Mouse (Mus musculus): ENCODE measurements around the gene Rtf2.
A peak's percentile ranks its signal among the peaks of the same experiment; 100 is the strongest.

Rtf2 gene

DNA sequence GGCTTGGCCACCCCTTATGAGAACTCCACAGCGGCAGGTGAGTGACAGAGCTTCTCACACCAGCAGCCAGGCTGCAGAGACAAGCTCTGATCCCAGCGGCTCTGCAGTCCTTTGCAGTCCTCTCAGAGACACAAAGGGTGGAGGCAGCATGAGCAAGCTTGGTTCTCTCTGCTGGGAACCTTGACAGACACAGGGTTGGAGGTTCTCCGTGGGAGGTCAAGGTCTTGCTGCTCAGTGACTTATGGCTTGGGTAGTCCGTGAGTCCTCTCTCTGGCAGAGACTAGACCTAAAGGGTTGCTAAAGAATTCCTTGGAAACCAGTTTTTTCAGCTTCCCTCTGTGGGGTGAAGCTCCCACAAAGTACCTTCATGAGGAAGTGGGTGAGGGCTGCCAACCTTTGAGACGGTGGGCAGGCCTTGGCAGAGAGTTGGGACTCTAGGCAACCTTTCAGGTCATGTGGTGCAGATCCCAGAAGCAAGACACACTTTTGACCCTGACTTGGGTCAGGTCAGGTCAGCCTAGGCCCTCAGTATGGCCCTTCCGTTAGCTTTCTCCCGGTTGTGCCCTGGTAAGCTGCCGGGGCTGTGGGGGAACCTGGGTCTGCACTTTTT, 56.5 kb downstream of the Rtf2 start:
- no peak for DNase-seq

DNA sequence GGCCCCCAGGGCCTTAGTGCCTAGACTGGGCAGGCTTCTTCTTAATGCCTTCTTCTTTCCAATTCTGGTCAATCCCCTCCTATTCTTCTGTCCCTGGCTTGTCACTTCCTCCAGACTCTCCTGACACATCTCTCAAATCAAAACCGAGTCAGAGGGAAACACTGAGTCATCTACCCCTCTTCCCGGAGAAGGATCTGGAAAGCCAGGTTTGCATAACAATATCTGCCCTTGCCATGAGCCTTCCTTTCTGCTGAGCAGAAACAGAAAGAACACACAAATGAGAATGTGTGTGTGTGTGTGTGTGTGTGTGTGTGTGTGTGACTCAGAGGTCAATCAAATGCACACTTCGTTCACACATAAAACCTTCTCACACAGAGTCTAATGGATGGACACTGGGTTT, 58.5 kb downstream of the Rtf2 start:
- DNase-seq: no peak

DNA sequence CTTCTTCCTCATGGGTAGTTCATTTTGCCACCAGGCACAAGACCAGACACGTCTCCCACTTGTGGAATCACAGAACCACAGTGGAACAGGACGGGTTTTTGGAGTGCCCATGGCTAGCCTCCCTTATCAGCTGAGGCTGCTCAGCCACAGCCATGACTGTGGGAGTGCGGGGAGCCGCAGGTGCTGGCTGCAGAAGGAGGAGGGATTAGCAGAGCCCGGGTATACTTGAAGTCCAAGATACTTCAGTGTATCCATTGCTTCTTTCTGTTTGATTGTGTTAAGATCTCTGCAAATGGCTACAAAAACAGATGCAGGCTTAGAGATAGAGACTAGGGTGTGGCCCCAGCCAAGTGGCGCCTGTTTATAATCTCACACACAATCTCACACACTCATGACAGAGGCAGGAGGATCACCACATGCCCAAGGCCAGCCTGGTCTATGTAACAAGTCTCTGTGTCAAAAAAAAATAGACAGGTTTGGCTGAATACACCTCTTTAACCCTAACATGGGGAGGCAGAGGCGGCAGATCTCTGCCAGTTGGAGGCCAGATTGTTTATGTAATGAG, 60.5 kb downstream of the Rtf2 start:
- DNase-seq: peak; percentile 29

DNA sequence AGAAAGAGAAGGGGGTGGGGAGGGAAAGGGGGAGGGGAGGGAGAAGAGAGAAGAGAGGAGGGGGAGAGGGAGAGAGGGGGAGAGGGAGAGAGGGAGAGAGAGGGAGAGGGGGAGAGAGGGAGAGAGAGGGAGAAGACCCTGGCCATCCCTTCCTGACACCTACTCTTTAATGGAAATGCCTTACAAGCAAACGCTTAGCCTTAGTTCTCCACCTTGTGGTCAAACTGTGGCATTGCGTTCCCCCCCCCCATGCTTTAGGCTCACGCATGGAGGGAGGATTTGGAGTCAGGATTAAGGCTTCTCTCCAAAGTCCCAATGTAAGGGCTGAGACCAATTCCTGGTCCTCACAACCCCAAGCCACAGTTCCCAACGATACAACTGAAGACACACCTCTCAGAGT, 61.0 kb downstream of the Rtf2 start:
- DNase-seq: peak; percentile 52

DNA sequence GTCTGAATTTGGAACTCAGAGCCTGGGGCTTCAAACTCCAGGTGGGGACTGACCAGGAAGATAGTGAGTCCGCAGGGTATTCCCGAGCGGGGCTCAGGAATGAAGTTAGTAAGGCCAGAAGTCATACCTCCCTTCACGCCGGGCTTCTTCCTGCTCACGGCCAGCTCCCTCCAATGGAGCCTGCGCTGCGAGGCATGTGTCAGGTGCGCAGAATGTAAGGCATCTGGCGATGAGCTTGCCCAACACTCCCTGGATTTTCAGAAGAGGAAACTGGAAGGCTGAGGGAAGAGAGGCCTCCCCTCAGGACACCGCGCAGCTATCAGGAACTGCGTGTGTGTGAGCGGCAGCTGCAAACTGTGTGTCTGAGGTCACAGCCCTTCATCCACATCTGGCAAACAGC, 61.8 kb downstream of the Rtf2 start:
- DNase-seq: no peak

DNA sequence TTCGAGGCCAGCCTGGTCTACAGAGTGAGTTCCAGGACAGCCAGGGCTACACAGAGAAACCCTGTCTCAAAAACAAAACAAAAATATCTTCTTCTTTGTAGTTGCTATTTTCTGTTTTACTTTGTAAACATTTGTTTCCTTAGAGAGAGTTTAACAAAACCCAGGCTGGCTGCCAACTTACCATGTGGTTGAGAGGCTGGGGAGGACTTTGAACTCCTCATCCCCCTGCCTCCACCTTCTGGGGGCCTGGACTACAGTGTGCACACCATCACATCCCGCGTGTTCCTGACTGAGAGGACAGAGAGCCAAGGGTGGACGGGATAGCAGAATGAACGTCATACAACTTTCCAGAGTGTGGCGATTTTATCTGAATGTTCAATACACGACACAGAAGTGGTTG, 65.8 kb downstream of the Rtf2 start:
- DNase-seq: no peak

DNA sequence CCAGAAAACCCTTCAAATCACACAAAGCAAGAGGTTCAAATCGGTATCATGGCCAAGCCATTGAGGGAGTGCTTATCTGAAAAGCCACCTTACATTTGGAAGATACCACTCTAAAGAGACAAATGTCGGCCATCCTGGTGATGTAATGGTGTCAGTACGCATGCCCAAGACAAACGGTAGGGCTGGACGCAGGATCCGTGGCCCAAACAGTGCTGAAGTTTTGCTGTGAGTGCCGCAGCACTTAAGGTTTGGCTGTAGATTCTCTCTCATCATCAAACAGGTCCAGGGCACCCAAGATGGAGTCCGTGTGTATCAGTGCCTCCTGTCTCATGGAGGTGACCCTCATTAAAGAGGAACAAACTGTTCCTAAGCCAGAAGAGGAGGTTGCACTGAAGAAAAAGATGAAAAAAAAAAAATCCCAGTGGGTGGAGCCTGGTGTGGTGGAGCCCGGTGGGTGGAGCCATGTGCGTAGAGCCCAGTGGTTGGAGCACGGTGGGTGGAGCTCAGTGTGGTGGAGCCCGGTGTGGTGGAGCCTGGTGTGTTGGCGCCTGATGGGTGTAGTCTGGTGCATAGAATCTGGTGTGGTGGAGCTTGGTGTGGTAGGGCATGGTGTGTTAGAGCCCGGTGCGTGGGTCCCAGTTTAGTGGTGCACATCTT, 69.8 kb downstream of the Rtf2 start:
- DNase-seq: no peak

DNA sequence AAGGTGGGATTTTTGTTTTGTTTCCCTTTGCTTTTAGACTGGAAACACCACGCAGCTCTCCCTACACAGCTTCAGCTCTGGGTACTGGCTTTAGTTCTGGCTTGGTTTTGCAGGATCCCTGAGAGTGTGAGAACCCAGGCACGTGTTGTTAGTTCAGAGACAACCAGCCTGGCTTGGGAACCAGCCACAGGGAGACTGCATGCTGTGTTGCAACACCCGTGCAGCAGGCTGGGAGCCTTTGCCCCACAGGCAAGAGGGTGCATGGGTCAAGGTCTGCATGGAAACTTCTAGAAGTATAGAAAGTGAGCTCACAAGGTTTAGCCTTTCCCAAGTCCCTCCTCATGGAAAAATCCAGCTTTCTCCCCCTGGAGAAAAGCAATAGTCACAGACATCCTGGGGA, 70.5 kb downstream of the Rtf2 start:
- peak; percentile 17 for DNase-seq

DNA sequence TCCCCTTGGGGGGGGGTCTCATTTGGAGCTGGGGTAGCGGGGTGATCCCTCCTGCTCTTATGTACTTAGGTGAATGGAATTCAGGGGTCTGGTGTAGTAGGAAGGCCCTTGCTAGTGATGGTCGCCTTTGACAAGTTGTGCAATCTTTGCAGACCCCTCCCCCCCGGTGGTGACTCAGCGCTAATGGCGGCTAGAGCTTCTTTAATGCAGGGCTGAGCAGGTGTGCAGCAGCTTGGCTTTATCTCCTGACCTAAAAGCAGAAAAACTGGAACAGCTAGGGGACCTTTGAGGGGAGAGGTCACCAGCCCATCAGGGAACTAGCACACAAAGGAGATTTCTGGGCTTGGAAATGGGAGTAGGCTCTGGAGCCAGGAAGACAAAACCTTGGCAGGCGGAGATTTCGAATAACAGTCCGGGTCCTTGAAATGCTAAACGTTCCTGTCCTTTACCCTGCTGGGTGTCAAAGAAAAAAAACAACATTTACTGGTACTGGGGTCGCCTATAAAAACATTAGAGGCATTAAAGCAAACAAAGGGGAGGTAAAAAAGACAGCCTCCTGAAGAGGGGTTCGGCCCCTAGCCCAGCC, 76.1 kb downstream of the Rtf2 start:
- DNase-seq: no peak

Data from liver (tissue).